Mouse (Mus musculus): ENCODE results near the gene Zfp746. TPM values are rescaled to one million over a fixed set of nuclear protein-coding genes. Genes with fewer than 3 reads are reported as not detected.
"Not testable (repeated sequence)": the region's sequence is repeated elsewhere in the genome, so short reads cannot be mapped to it uniquely, and the experiment has no call there.

Zfp746 gene
- total RNA-seq (2021) (1 to 10 TPM; 9.5 to 9.8 TPM), polyA plus RNA-seq (2012; rRNA removed) (8.7 and 10.2 TPM in 2 replicates)
- long read RNA-seq, partial matches to known transcripts = 0 of 21 reads
- long read RNA-seq, other reads (novel, unspliced or antisense) = 14 of 21 reads

DNA sequence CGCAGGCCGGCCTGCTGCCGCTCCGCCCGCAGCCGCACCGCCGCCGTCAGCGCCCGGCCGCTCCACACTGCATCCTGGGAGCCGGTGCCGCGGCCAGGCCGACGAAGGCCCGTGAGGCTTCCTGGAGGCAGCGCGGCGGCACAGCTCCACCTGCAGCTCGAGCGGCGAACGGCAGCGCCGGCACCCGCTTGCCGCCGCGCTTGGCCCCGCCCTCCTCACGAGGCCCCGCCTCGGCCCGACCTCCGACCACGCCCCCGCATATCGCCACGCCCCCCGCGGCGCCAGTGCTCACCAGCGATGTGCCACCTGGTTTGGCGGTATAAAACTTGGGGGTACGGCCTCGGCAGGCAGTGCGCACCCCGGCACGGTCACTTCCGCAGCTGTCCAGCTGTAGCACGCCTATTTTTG is at the start of gene Zfp746:
TSS of gene Zfp746 (minus strand) at position 123 of the 408 bp plus-strand sequence.
- intact Hi-C loops (cut with DNase I) = loop anchor here (1.0 to 10.0 kb wide), 2 partner anchors 209 to 252 kb away; partner anchors contain the start of genes Zfp282, Zfp398 and Zfp786
- DNase-seq = peak; percentile 95 to 98
- H3K36me3 ChIP-seq (ENCODE audit: control insufficient read depth, insufficient read depth, low read length) = no peaks in the 10 kb centered on the region
- H3K4me1 ChIP-seq (ENCODE audit: control insufficient read depth, insufficient read depth, low read length) = peaks cover 7% of the 10 kb centered on the region
- H3K4me3 ChIP-seq = peak within 1 kb of the TSS; percentile 78
- peak within 1 kb of the TSS; percentile 93 for H3K9ac ChIP-seq (ENCODE audit: low read depth, low read length)
- no peaks in the 10 kb centered on the region; the same call in 1 of the 2 replicates for H3K79me2 ChIP-seq (replicated peaks; ENCODE audit: control insufficient read depth, insufficient read depth, low read length)
- WGBS = 1% methylated on average over 53 of the region's 53 CpGs
- peak; percentile 88 for TF ChIP-seq CTCF (IDR thresholded peaks at IDR 0.05)
- peak; percentile 43; the same call in 1 of the 2 replicates for TF ChIP-seq POLR2A (IDR thresholded peaks at IDR 0.05; ENCODE audit: insufficient read depth, low read depth, low read length)
- TF ChIP-seq EP300 (IDR thresholded peaks at IDR 0.05; ENCODE audit: insufficient read depth, low read depth, low read length) = no peak
- no peaks in the 10 kb centered on the region for H3K27me3 ChIP-seq (ENCODE audit: control insufficient read depth, insufficient read depth, low read length)
- H3K27ac ChIP-seq = peak within 1 kb of the TSS; percentile 85

DNA sequence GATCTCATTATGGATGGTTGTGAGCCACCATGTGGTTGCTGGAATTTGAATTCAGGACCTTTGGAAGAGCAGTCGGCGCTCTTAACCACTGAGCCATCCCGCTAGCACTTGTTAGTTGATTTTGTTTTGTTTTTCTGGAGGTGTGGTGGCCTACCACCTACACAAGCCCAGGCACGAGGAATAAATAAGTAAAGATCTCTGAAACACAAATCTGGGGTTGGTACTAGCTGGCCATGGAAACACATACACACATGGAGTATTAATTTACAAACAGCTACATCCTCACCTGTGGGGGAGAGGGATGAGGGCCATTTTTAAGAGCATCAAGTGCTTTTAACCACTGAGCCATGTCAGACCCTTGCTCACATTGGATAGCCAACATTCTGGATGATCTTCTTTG is 34.7 kb upstream of the Zfp746 start:
- H3K36me3 ChIP-seq (ENCODE audit: control insufficient read depth, insufficient read depth, low read length); H3K9ac ChIP-seq (ENCODE audit: low read depth, low read length); DNase-seq; H3K27me3 ChIP-seq (ENCODE audit: control insufficient read depth, insufficient read depth, low read length); H3K4me3 ChIP-seq; H3K4me1 ChIP-seq (ENCODE audit: control insufficient read depth, insufficient read depth, low read length); intact Hi-C loops (cut with DNase I); H3K79me2 ChIP-seq (replicated peaks; ENCODE audit: control insufficient read depth, insufficient read depth, low read length); H3K27ac ChIP-seq: not testable (repeated sequence)
- WGBS = 76% methylated on average over 4 of the region's 4 CpGs

DNA sequence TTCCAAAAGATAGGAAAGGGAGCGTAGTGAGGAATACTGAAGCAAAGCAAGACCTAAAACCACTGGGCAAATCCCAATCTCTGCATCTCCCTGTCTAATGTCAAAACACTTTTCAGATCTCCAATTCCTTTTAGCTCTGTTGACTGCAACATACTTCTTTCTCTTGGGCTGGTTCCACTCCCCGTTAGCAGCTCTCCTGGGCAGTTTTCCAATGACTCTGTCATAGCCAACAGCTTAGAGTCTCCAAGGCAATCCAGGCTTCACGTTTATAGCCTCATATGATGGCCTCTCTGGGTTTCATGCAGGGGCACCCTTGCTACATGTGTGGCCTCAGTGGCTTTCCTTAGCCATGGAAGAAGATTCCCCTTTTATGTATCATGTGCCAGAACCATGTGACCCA is 29.6 kb upstream of the Zfp746 start:
- intact Hi-C loops (cut with DNase I) = no loop called here

DNA sequence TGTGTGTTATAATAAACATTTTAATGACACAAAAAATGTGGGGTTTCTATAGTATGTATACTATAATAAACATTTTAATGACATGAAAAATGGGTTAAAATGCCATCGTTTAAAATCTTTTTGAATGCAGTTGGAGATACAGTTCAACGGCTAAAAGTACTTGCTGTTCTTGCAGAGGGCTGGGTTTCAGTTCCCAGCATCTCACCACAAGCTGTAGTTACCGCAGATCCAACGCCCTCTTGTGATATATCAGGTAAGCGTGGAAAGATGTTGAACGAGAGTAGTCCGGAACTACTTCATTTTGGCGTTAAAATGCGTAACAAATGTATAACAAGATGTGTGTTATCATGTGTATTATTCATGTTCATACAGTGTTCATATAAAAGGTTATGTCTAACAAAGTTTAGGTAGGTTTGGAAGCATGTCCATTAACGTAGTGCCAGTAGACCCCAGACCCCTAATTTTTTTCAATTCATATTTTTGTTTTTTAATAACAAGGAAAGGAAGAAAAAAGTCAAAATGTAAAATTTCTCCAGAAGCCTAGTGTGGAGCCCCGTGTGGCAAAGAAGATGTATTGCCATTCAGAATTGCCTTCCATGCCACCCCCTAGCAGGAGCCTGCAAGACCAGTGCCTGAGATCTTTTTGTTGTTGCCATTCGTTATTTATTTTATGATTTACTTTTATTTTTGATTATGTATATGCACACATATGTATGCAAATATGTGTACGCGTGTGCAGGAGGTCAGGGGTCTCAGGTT is 743 bp upstream of the Zfp746 start:
- Histone ChIP-seq H3K4me1 (ENCODE audit: control insufficient read depth, insufficient read depth, low read length) (peaks cover 7% of the 10 kb centered on the region), H3K9ac (ENCODE audit: low read depth, low read length) (no peak overlapping the region), H3K27me3 (ENCODE audit: control insufficient read depth, insufficient read depth, low read length) (no peaks in the 10 kb centered on the region), H3K36me3 (ENCODE audit: control insufficient read depth, insufficient read depth, low read length) (no peaks in the 10 kb centered on the region), H3K27ac (no peak overlapping the region), H3K79me2 (replicated peaks; ENCODE audit: control insufficient read depth, insufficient read depth, low read length) (no peaks in the 10 kb centered on the region; the same call in 1 of the 2 replicates), H3K4me3 (peak overlapping the region; percentile 40; the same call in 1 of the 2 replicates)
- 44% methylated on average over 14 of the region's 14 CpGs for WGBS
- no peak for DNase-seq
- intact Hi-C loops (cut with DNase I) = loop anchor here (1.0 to 10.0 kb wide), 2 partner anchors 210 to 252 kb away; partner anchors contain the start of genes Zfp282, Zfp398 and Zfp786
- TF ChIP-seq EP300 (IDR thresholded peaks at IDR 0.05; ENCODE audit: insufficient read depth, low read depth, low read length) = no peak
- no peak for TF ChIP-seq POLR2A (IDR thresholded peaks at IDR 0.05; ENCODE audit: insufficient read depth, low read depth, low read length)
- TF ChIP-seq CTCF (IDR thresholded peaks at IDR 0.05) = peak; percentile 36

More for the DNA sequence above, 29.6 kb upstream of the Zfp746 start:
- no peak overlapping the region for H3K9ac ChIP-seq (ENCODE audit: low read depth, low read length)
- no peaks in the 10 kb centered on the region for H3K79me2 ChIP-seq (replicated peaks; ENCODE audit: control insufficient read depth, insufficient read depth, low read length)
- peaks cover 1% of the 10 kb centered on the region; the same call in 1 of the 2 replicates for H3K27me3 ChIP-seq (ENCODE audit: control insufficient read depth, insufficient read depth, low read length)
- DNase-seq = peak in 1 of 2 experiments; percentile 2
- no peak overlapping the region for H3K27ac ChIP-seq
- TF ChIP-seq EP300 (IDR thresholded peaks at IDR 0.05; ENCODE audit: insufficient read depth, low read depth, low read length) (no peak), CTCF (IDR thresholded peaks at IDR 0.05) (no peak), POLR2A (IDR thresholded peaks at IDR 0.05; ENCODE audit: insufficient read depth, low read depth, low read length) (no peak)
- no peak overlapping the region for H3K4me3 ChIP-seq
- H3K36me3 ChIP-seq (ENCODE audit: control insufficient read depth, insufficient read depth, low read length) = no peaks in the 10 kb centered on the region
- 47% methylated on average over 3 of the region's 3 CpGs for WGBS
- H3K4me1 ChIP-seq (ENCODE audit: control insufficient read depth, insufficient read depth, low read length) = no peaks in the 10 kb centered on the region

DNA sequence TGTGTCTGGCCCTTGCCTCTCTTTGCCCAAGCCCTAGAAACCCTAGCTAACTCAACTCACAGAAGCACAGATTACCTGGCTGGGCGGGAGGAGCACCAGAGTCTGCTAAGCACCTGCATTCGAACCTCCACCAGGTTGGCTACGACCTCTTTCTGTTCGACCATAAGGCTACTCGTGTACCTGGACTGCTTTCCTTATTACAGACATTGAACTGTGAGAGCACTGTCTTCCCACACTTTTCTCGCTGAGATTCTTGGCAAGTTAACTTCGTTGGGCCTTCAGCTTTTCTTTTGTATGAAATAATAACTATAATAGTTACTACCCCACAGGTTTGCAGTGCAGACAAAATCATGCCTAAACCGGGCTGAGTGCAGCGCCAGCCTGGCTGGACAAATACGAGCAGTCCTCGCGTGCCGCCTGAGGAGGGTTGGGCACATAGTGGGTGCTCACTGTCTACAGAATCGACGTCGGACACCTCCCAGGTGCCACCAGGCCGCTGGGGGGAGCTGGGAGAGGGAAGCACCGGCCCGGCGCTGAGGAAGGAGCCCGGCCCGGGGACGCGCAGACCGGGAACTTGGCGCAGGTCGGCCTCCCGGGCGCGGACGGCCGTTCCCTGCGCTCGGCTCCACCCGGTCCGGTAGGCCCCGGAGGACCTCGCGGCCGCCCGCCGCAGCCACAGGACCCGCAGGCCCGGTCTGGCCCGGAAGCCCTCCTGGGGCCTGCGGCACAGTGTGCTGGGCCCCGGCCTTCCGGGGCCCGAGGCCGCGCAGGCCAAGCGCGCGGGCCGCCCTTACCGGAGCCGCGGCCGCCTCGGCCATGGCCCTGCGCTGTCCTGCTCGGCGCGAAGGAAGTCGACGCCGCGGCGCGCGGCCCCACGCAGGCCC is 630 bp downstream of the Zfp746 start:
- Histone ChIP-seq H3K79me2 (replicated peaks; ENCODE audit: control insufficient read depth, insufficient read depth, low read length) (no peaks in the 10 kb centered on the region; the same call in 1 of the 2 replicates), H3K4me3 (peak overlapping the region; percentile 78), H3K9ac (ENCODE audit: low read depth, low read length) (peak overlapping the region; percentile 93), H3K27me3 (ENCODE audit: control insufficient read depth, insufficient read depth, low read length) (no peaks in the 10 kb centered on the region), H3K27ac (peak overlapping the region; percentile 85), H3K36me3 (ENCODE audit: control insufficient read depth, insufficient read depth, low read length) (no peaks in the 10 kb centered on the region), H3K4me1 (ENCODE audit: control insufficient read depth, insufficient read depth, low read length) (peaks cover 7% of the 10 kb centered on the region)
- peak; percentile 80 to 82 for DNase-seq
- intact Hi-C loops (cut with DNase I) = loop anchor here (1.0 to 10.0 kb wide), 4 partner anchors 37 to 251 kb away; partner anchors contain the start of genes Zfp282, Zfp398, Zfp777 and Zfp786
- TF ChIP-seq POLR2A (IDR thresholded peaks at IDR 0.05; ENCODE audit: insufficient read depth, low read depth, low read length) (no peak), CTCF (IDR thresholded peaks at IDR 0.05) (peak; percentile 57)
- WGBS = 3% methylated on average over 57 of the region's 72 CpGs

Data from heart, adult 2 months (tissue).